Mouse (Mus musculus): ENCODE data around the gene Acsm4. TPM values are rescaled to one million over a fixed set of nuclear protein-coding genes. Genes with fewer than 3 reads are reported as not detected.

Gene Acsm4
- total and polyA plus RNA-seq, 3 experiments = not detected

GRCm38 (mm10) chr7:119667893-119668292 lies 21.9 kb upstream of the Acsm4 start:
- Histone ChIP-seq H3K4me2 (ENCODE audit: insufficient read depth, low read depth, poor library complexity, severe bottlenecking) (no peak overlapping the region), H3K4me1 (ENCODE audit: control insufficient read depth in 1 of 2, insufficient read depth in 2 of 2) (no peaks in the 10 kb centered on the region), H3K9ac (ENCODE audit: insufficient read depth, low read depth) (no peak overlapping the region), H3K4me3 (replicated peaks in 1 of 3; ENCODE audit: low read depth in 2 of 3, low read length in 2 of 3, poor library complexity in 1 of 3) (no peak overlapping the region), H3K36me3 (replicated peaks in 1 of 2; ENCODE audit: control insufficient read depth in 1 of 2, insufficient read depth in 1 of 2, low read length in 1 of 2) (no peaks in the 10 kb centered on the region), H3K79me2 (replicated peaks; ENCODE audit: control insufficient read depth, extremely low read depth, insufficient read depth, poor library complexity, severe bottlenecking) (no peaks in the 10 kb centered on the region), H3K27ac (ENCODE audit: insufficient read depth, low read depth) (no peak overlapping the region), H3K9me3 (replicated peaks; ENCODE audit: low read length) (no peaks in the 10 kb centered on the region), H3K27me3 (replicated peaks) (peaks cover 20% of the 10 kb centered on the region)
- dilution Hi-C loops (cut with MboI; ENCODE audit: extremely low pct_ligation_motif_present, extremely low pct_unique_long_range_greater_than_20kb, low sequenced_read_pairs) (no loop called here), in situ Hi-C loops (cut with MboI; ENCODE audit: low pct_ligation_motif_present, low pct_unique_long_range_greater_than_20kb, low sequenced_read_pairs) (no loop called here)
- TF ChIP-seq USF2 (conservative IDR thresholded peaks at IDR 0.05; ENCODE audit: low read depth, low read length) (no peak), PAX5 (IDR thresholded peaks at IDR 0.05; ENCODE audit: low read length) (no peak), HCFC1 (IDR thresholded peaks at IDR 0.05; ENCODE audit: low read depth, low read length) (no peak), JUND (conservative IDR thresholded peaks at IDR 0.05; ENCODE audit: low read depth, low read length) (no peak), TCF12 (IDR thresholded peaks at IDR 0.05; ENCODE audit: low read depth, low read length) (no peak), MXI1 (IDR thresholded peaks at IDR 0.05; ENCODE audit: low read depth, low read length) (no peak), MAZ (IDR thresholded peaks at IDR 0.05; ENCODE audit: low read depth, low read length) (no peak), SIN3A (IDR thresholded peaks at IDR 0.05; ENCODE audit: low read length) (no peak), ETS1 (conservative IDR thresholded peaks at IDR 0.05; ENCODE audit: low read depth, low read length) (no peak)
- DNase-seq (ENCODE audit: extremely low read depth) = no peak

DNA sequence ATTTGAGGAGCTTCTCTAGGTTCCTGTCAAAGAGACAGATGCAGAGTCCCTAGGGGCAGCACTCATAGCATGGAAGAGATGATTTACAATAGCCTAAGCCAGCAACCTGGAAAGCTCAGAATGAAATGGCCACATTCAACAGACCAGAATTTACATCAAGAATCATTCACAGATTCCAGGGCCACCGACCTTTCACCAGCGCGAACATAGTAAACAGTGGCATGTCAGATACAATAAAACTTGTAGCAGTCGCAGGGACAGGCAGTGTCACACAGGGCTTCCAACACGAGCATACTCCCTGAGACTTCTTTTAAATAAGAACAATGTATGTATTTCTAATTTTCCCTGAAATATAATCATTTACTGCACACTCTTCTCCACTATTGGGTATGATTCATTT lies 19.4 kb upstream of the Acsm4 start:
- TF ChIP-seq MXI1 (IDR thresholded peaks at IDR 0.05; ENCODE audit: low read depth, low read length) = no peak
- TF ChIP-seq MAFK (IDR thresholded peaks at IDR 0.05; ENCODE audit: insufficient replicate concordance, low read length) = no peak
- TF ChIP-seq ZMIZ1 (IDR thresholded peaks at IDR 0.05; ENCODE audit: low read depth, low read length) = no peak
- no peak for TF ChIP-seq EP300 (IDR thresholded peaks at IDR 0.05; ENCODE audit: low read length)
- no peak for TF ChIP-seq USF2 (conservative IDR thresholded peaks at IDR 0.05; ENCODE audit: low read depth, low read length)
- TF ChIP-seq JUND (conservative IDR thresholded peaks at IDR 0.05; ENCODE audit: low read depth, low read length) = no peak
- TF ChIP-seq RCOR1 (conservative IDR thresholded peaks at IDR 0.05; ENCODE audit: low read depth, low read length) = no peak
- in situ Hi-C loops (cut with MboI; ENCODE audit: low pct_ligation_motif_present, low pct_unique_long_range_greater_than_20kb, low sequenced_read_pairs) (no loop called here), dilution Hi-C loops (cut with MboI; ENCODE audit: extremely low pct_ligation_motif_present, extremely low pct_unique_long_range_greater_than_20kb, low sequenced_read_pairs) (no loop called here)
- Histone ChIP-seq H3K4me3 (replicated peaks in 1 of 3; ENCODE audit: low read depth in 2 of 3, low read length in 2 of 3, poor library complexity in 1 of 3) (no peak overlapping the region), H3K27ac (ENCODE audit: insufficient read depth, low read depth) (no peak overlapping the region), H3K4me2 (ENCODE audit: insufficient read depth, low read depth, poor library complexity, severe bottlenecking) (no peak overlapping the region), H3K36me3 (replicated peaks in 1 of 2; ENCODE audit: control insufficient read depth in 1 of 2, insufficient read depth in 1 of 2, low read length in 1 of 2) (no peaks in the 10 kb centered on the region), H3K9ac (ENCODE audit: insufficient read depth, low read depth) (no peak overlapping the region), H3K27me3 (replicated peaks) (peaks cover 14% of the 10 kb centered on the region), H3K9me3 (replicated peaks; ENCODE audit: low read length) (no peaks in the 10 kb centered on the region), H3K4me1 (ENCODE audit: control insufficient read depth in 1 of 2, insufficient read depth in 2 of 2) (peaks cover 0 to under 1% of the 10 kb centered on the region in 2 experiments; a peak in 1 of 4 replicates), H3K79me2 (replicated peaks; ENCODE audit: control insufficient read depth, extremely low read depth, insufficient read depth, poor library complexity, severe bottlenecking) (no peaks in the 10 kb centered on the region)
- DNase-seq (ENCODE audit: extremely low read depth) = no peak

GRCm38 (mm10) chr7:119670925-119671324 lies 18.9 kb upstream of the Acsm4 start:
- Histone ChIP-seq H3K36me3 (replicated peaks in 1 of 2; ENCODE audit: control insufficient read depth in 1 of 2, insufficient read depth in 1 of 2, low read length in 1 of 2) (no peaks in the 10 kb centered on the region), H3K9ac (ENCODE audit: insufficient read depth, low read depth) (no peak overlapping the region), H3K4me3 (replicated peaks in 1 of 3; ENCODE audit: low read depth in 2 of 3, low read length in 2 of 3, poor library complexity in 1 of 3) (no peak overlapping the region), H3K79me2 (replicated peaks; ENCODE audit: control insufficient read depth, extremely low read depth, insufficient read depth, poor library complexity, severe bottlenecking) (no peaks in the 10 kb centered on the region), H3K27me3 (replicated peaks) (peaks cover 14% of the 10 kb centered on the region), H3K4me1 (ENCODE audit: control insufficient read depth in 1 of 2, insufficient read depth in 2 of 2) (peaks cover under 1 to 6% of the 10 kb centered on the region in 2 experiments; a peak in 2 of 4 replicates), H3K27ac (ENCODE audit: insufficient read depth, low read depth) (no peak overlapping the region), H3K4me2 (ENCODE audit: insufficient read depth, low read depth, poor library complexity, severe bottlenecking) (no peak overlapping the region), H3K9me3 (replicated peaks; ENCODE audit: low read length) (no peaks in the 10 kb centered on the region)
- in situ Hi-C loops (cut with MboI; ENCODE audit: low pct_ligation_motif_present, low pct_unique_long_range_greater_than_20kb, low sequenced_read_pairs) (no loop called here), dilution Hi-C loops (cut with MboI; ENCODE audit: extremely low pct_ligation_motif_present, extremely low pct_unique_long_range_greater_than_20kb, low sequenced_read_pairs) (no loop called here)
- TF ChIP-seq MXI1 (IDR thresholded peaks at IDR 0.05; ENCODE audit: low read depth, low read length) (no peak), RAD21 (IDR thresholded peaks at IDR 0.05; ENCODE audit: low read depth, low read length) (peak; percentile 8; the same call in 1 of the 2 replicates), TBP (conservative IDR thresholded peaks at IDR 0.05; ENCODE audit: low read depth, low read length) (no peak), SMC3 (IDR thresholded peaks at IDR 0.05; ENCODE audit: low read depth, low read length) (peak; percentile 39; the same call in 1 of the 2 replicates), CTCF (conservative IDR thresholded peaks at IDR 0.05 in 1 of 2, IDR thresholded peaks at IDR 0.05 in 1 of 2; ENCODE audit: low read depth in 2 of 2, low read length in 2 of 2) (peak; percentile 26 to 55; a peak in 3 of 4 replicates)
- DNase-seq (ENCODE audit: extremely low read depth) = peak; percentile 29
